Mouse (Mus musculus) heart, adult 2 months (tissue): ENCODE data around the gene Ephb1. TPM values are rescaled to one million over a fixed set of nuclear protein-coding genes. Genes with fewer than 3 reads are reported as not detected.

Experiments
- DNase-seq, 2 experiments: peaks; one replicate each; pipeline ENCODE4 v3.0.0; 2021
- H3K27ac ChIP-seq: fragments of 200-600 bp; 2 replicates; pipeline ENCODE4 v1.8.1; 2022
- H3K27me3 ChIP-seq: fragments of 200-500 bp; 2 replicates; pipeline ENCODE4 v1.6.1; 2012; ENCODE audit warnings: mild to moderate bottlenecking, low read length, inconsistent platforms, mixed read lengths; ENCODE audit not compliant: control insufficient read depth, insufficient read depth
- H3K36me3 ChIP-seq: fragments of 200-500 bp; 2 replicates; pipeline ENCODE4 v1.6.1; 2012; ENCODE audit warnings: low read length, inconsistent platforms; ENCODE audit not compliant: control insufficient read depth, insufficient read depth
- H3K4me1 ChIP-seq: fragments of 200-500 bp; 2 replicates; pipeline ENCODE4 v1.6.1; 2011; ENCODE audit warnings: low read length; ENCODE audit not compliant: control insufficient read depth, insufficient read depth
- H3K4me3 ChIP-seq: fragments of 200-600 bp; 2 replicates; pipeline ENCODE4 v1.8.1; 2022
- H3K79me2 ChIP-seq: fragments of 200-500 bp; replicated peaks from 2 replicates; pipeline ENCODE4 v1.6.1; 2012; ENCODE audit warnings: mild to moderate bottlenecking, inconsistent platforms, low read length, moderate library complexity, mixed read lengths; ENCODE audit not compliant: control insufficient read depth, insufficient read depth
- H3K9ac ChIP-seq: fragments of 200-500 bp; 2 replicates; pipeline ENCODE4 v1.6.1; 2012; ENCODE audit warnings: low read depth, mild to moderate bottlenecking, control low read depth, inconsistent platforms, low read length, mixed read lengths
- CTCF ChIP-seq: fragments of 200-600 bp; IDR thresholded peaks from 2 replicates; pipeline ENCODE4 v1.8.1; 2022; ENCODE audit warnings: antibody characterized with exemption, mild to moderate bottlenecking, moderate library complexity
- EP300 ChIP-seq: fragments of 200-500 bp; IDR thresholded peaks from 2 replicates; pipeline ENCODE4 v1.6.1; 2011; ENCODE audit warnings: low read depth, low read length, control low read depth; ENCODE audit not compliant: insufficient read depth
- POLR2A ChIP-seq: fragments of 200-500 bp; IDR thresholded peaks from 2 replicates; pipeline ENCODE4 v1.6.1; 2011; ENCODE audit warnings: mild to moderate bottlenecking, low read depth, low read length, control low read depth; ENCODE audit not compliant: insufficient read depth
- WGBS: fragments of 180-500 bp; shearing (Covaris S2); methylation state at CpG from one replicate; pipeline ENCODE4 v1.1.7; 2018; 5-methylcytosine and 5-hydroxymethylcytosine counted together
- intact Hi-C: fragments of 180-260 bp; cut with DNase I; formaldehyde crosslinking; loops from one replicate; pipeline ENCODE4 v1.15.1; 2025
- polyA plus RNA-seq: library from polyadenylated mRNA; depleted of rRNA; stranded (reverse); fragments of >200 nt; gene quantifications from 2 replicates; pipeline ENCODE4 v1.2.3, GENCODE M21; 2012
- total RNA-seq, 2 experiments: library from RNA; stranded (reverse); gene quantifications; 2 replicates each; pipeline ENCODE4 v1.2.3; 2021

Gene Ephb1
- total and polyA plus RNA-seq, 3 experiments, result 3.1 to 23.3 (median 21.2) TPM

DNA sequence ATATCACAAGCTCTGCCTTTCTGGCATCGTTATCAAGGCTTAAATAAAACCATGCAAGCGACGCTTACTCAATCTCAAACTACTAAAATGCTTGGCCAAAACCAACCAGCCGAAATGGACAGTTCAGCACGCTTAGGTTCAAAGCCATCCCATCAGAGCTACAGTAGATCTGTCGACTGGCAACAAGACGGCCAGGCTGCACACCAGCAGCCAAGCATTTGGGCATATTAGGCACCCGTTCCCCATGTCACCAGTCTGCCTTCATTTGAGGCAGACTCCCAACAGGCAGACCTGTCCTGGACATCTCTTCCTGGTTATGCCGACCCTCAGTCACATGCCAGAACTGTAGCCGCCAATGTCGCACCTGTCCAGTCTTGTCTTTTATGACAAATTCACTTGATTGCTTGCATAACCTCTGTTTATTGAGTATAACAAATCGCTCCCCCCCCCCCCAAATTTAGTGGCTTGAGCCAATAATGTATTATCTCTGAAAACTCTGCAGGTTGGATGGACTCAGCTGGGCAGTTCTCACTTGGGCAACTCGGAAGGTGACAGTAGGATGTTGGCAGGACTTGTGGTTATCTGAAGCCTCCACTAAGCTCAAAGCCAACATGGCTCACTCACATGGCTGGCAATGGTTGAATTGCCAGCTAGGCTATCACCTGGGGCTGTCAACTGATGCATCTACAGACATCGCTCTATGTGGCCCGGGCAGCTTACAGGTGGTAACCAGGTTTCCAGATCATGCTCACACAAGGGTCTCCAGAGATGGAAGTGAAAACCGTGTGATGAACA lies 24.0 kb downstream of the Ephb1 start:
- no peak for TF ChIP-seq POLR2A

DNA sequence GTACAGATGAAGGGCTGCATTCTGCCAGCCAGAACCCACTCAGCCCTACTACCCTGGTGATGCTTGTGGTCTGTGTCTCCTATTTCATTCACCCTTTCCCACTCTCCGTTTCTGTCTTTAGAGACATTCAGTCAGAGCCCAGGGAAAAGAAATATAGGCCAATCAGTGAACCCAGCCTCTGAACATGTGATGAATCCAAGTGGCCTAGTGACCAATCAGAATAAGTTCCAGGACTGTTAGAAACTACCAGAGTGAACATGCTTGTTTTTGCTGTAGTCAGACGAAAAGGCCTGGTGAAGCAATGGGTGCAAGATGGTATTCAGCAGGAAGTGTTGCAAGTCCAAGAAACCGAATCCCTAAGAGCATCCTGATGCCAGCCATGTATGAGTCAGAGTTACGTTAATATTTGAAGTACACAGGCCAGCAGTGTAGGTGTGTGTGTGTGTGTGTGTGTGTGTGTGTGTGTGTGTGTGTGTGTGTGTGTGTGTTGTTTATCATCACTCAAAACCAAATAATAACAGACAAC lies 26.8 kb downstream of the Ephb1 start:
- no peak overlapping the region for H3K27ac ChIP-seq
- 87% methylated on average over 4 of the region's 4 CpGs for WGBS
- H3K4me3 ChIP-seq, result no peak overlapping the region
- H3K9ac ChIP-seq, result no peak overlapping the region
- H3K27me3 ChIP-seq, result no peaks in the 10 kb centered on the region
- no peaks in the 10 kb centered on the region for H3K79me2 ChIP-seq
- DNase-seq, result no peak
- intact Hi-C loops, result no loop called here
- H3K4me1 ChIP-seq, result no peaks in the 10 kb centered on the region
- TF ChIP-seq CTCF, result no peak
- H3K36me3 ChIP-seq, result no peaks in the 10 kb centered on the region

More for the DNA sequence above, 24.0 kb downstream of the Ephb1 start:
- H3K4me1 ChIP-seq, result no peaks in the 10 kb centered on the region
- no peaks in the 10 kb centered on the region for H3K27me3 ChIP-seq
- H3K9ac ChIP-seq, result no peak overlapping the region
- DNase-seq, result no peak
- WGBS, result 89% methylated on average over 16 of the region's 16 CpGs
- no peaks in the 10 kb centered on the region for H3K36me3 ChIP-seq
- H3K4me3 ChIP-seq, result no peak overlapping the region
- intact Hi-C loops, result no loop called here
- no peak overlapping the region for H3K27ac ChIP-seq
- no peaks in the 10 kb centered on the region for H3K79me2 ChIP-seq

DNA sequence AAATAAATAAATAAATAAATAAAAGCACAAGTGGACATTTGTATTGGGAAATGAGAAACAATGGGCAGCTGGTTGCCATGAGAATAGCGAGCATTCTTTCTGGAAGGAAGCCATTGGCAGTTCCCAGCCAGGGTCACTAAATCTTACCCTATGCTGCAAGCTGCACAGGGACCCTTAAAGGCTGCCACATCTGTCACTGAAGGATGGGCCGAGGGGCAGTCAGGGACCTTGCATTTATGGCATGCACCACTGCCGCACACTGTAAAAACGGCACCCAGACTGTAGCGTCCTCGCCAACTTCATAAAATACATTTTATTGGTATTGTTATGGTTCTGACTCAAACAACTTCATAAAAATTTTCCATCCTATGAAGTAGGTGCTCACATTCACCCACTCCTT lies 39.1 kb downstream of the Ephb1 start:
- Histone ChIP-seq H3K27me3 (no peaks in the 10 kb centered on the region), H3K79me2 (no peaks in the 10 kb centered on the region), H3K27ac (no peak overlapping the region), H3K36me3 (no peaks in the 10 kb centered on the region), H3K4me1 (peaks cover under 1% of the 10 kb centered on the region; the same call in 1 of the 2 replicates), H3K4me3 (no peak overlapping the region), H3K9ac (no peak overlapping the region)
- intact Hi-C loops, result no loop called here
- no peak for DNase-seq
- TF ChIP-seq EP300, result no peak
- no peak for TF ChIP-seq POLR2A
- no peak for TF ChIP-seq CTCF
- WGBS, result 83% methylated on average over 6 of the region's 6 CpGs

DNA sequence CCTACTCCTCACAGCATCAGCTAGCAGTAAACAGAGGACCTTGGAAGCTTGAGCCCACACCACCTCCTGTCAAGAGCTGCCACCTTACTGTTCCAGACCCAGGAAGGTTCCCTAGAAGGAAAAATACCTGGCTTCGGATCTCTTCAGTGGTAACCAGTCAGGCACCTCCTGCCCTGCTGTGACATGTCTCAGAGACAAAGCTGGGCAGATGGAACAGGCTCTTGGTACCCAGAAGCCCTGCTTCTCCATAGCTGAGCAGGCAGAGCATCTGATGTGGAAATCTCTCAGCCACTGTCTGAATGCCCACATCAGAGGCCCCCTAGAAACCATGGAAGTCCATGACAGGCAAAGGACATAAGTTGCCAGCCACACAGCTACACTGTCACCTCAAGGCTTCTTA lies 39.7 kb downstream of the Ephb1 start:
- Histone ChIP-seq H3K36me3 (no peaks in the 10 kb centered on the region), H3K4me3 (no peak overlapping the region), H3K4me1 (peaks cover 1% of the 10 kb centered on the region; the same call in 1 of the 2 replicates), H3K79me2 (no peaks in the 10 kb centered on the region), H3K27ac (no peak overlapping the region), H3K27me3 (no peaks in the 10 kb centered on the region), H3K9ac (no peak overlapping the region)
- TF ChIP-seq EP300, result no peak
- no peak for TF ChIP-seq POLR2A
- TF ChIP-seq CTCF, result no peak
- intact Hi-C loops, result no loop called here
- no peak for DNase-seq
- 92% methylated on average over 1 of the region's 1 CpGs for WGBS

DNA sequence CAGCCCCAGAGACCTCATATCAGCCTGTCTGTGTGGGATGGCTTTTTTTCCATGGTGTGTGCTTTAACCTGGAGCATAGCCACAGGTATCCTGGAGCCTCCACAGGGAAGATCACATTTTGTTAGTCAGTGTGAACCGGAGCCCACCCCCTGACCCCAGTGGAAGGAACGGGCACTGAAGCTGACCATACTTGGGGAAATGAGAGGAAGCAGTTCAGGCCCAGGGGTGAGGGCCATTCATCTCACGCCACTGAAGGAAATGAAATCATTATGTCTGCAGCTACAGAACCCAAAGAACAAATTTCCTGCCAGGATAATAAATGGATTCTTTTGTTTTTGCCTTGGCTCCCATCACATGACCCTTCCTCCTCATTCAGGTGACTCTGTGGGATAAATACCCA lies 44.1 kb downstream of the Ephb1 start:
- TF ChIP-seq EP300, result no peak
- no peak for TF ChIP-seq CTCF
- TF ChIP-seq POLR2A, result no peak
- no peak overlapping the region for H3K4me3 ChIP-seq
- no peaks in the 10 kb centered on the region for H3K36me3 ChIP-seq
- intact Hi-C loops, result no loop called here
- peak overlapping the region; percentile 55 for H3K27ac ChIP-seq
- H3K27me3 ChIP-seq, result no peaks in the 10 kb centered on the region
- 35% methylated on average over 3 of the region's 3 CpGs for WGBS
- peaks cover 9% of the 10 kb centered on the region for H3K4me1 ChIP-seq
- H3K79me2 ChIP-seq, result no peaks in the 10 kb centered on the region
- H3K9ac ChIP-seq, result no peak overlapping the region
- peak in 1 of 2 experiments; percentile 11 for DNase-seq

DNA sequence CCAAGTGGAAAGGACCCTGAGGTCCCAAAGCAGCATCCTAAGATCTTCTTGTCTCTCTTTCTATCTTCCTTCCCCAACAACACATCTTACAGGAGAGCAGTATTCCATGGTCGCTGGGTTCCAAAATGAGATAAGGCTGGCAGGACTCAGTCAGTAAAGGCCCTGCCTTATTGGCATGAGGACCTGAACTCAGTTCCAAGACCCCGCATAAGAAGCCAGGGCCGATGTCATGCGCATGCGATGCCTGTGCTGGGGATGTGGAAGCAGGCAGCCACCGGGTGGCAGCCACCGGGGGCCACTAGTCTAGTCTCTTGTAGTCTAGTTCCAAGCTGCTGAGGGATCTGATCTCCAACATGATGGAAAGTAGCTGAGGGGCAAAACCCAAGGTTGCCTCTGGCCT lies 45.2 kb downstream of the Ephb1 start:
- no peaks in the 10 kb centered on the region for H3K27me3 ChIP-seq
- no peak overlapping the region for H3K4me3 ChIP-seq
- H3K27ac ChIP-seq, result no peak overlapping the region
- no peak for DNase-seq
- H3K36me3 ChIP-seq, result no peaks in the 10 kb centered on the region
- peaks cover 11% of the 10 kb centered on the region for H3K4me1 ChIP-seq
- 75% methylated on average over 7 of the region's 7 CpGs for WGBS
- H3K79me2 ChIP-seq, result no peaks in the 10 kb centered on the region
- H3K9ac ChIP-seq, result no peak overlapping the region
- intact Hi-C loops, result no loop called here
- TF ChIP-seq EP300 (no peak), POLR2A (no peak), CTCF (0 out of 2 replicates have a peak, but pooled peaks have one; percentile 4)
